Mouse (Mus musculus): ENCODE measurements around the gene C1qtnf7.

- no peak for TF ChIP-seq CTCF (IDR thresholded peaks at IDR 0.05; ENCODE audit: low read depth, low read length)
- no peak for TF ChIP-seq POLR2A (IDR thresholded peaks at IDR 0.05; ENCODE audit: extremely low read depth, insufficient read depth, low read length)
Measured at GRCm38 (mm10) chr5:43601601-43602000, 86.3 kb downstream of the C1qtnf7 start.
